Mouse (Mus musculus): Measurements from ENCODE around the gene Ocm.
"Not testable (repeated sequence)": the region's sequence is repeated elsewhere in the genome, so short reads cannot be mapped to it uniquely, and the experiment has no call there.

Ocm gene

GRCm38 (mm10) chr5:144026620-144027263 is at the start of gene Ocm:
Gene Ocm (minus strand): TSS chr5:144026670.
- no peak for DNase-seq (ENCODE audit: low spot score)

- no peak for DNase-seq (ENCODE audit: low spot score)
Measured at GRCm38 (mm10) chr5:144071249-144071648, 44.8 kb upstream of the Ocm start.

GRCm38 (mm10) chr5:144070064-144070463 is 43.6 kb upstream of the Ocm start:
- no peak for DNase-seq (ENCODE audit: low spot score)

GRCm38 (mm10) chr5:144066036-144066435 is 39.6 kb upstream of the Ocm start:
- no peak for DNase-seq (ENCODE audit: low spot score)

GRCm38 (mm10) chr5:144064093-144064492 is 37.6 kb upstream of the Ocm start:
- DNase-seq (ENCODE audit: low spot score): no peak

GRCm38 (mm10) chr5:144054340-144054739 is 27.9 kb upstream of the Ocm start:
- DNase-seq (ENCODE audit: low spot score): no peak

GRCm38 (mm10) chr5:144053450-144053849 is 27.0 kb upstream of the Ocm start:
- no peak for DNase-seq (ENCODE audit: low spot score)

- no peak for DNase-seq (ENCODE audit: low spot score)
Measured at GRCm38 (mm10) chr5:144051268-144051667, 24.8 kb upstream of the Ocm start.

- DNase-seq (ENCODE audit: low spot score): no peak
Measured at GRCm38 (mm10) chr5:144049881-144050280, 23.4 kb upstream of the Ocm start.

GRCm38 (mm10) chr5:144047324-144047723 is 20.9 kb upstream of the Ocm start:
- no peak for DNase-seq (ENCODE audit: low spot score)

- no peak for DNase-seq (ENCODE audit: low spot score)
Measured at GRCm38 (mm10) chr5:144043166-144043565, 16.7 kb upstream of the Ocm start.

- peak; percentile 89 for DNase-seq (ENCODE audit: low spot score)
Measured at GRCm38 (mm10) chr5:144040720-144041364, 14.4 kb upstream of the Ocm start.

- no peak for DNase-seq (ENCODE audit: low spot score)
Measured at GRCm38 (mm10) chr5:144039886-144040285, 13.4 kb upstream of the Ocm start.

GRCm38 (mm10) chr5:144039156-144039675 is 12.7 kb upstream of the Ocm start:
- no peak for DNase-seq (ENCODE audit: low spot score)

- no peak for DNase-seq (ENCODE audit: low spot score)
Measured at GRCm38 (mm10) chr5:144036952-144037351, 10.5 kb upstream of the Ocm start.

- no peak for DNase-seq (ENCODE audit: low spot score)
Measured at GRCm38 (mm10) chr5:144034567-144034966, 8.1 kb upstream of the Ocm start.

- no peak for DNase-seq (ENCODE audit: low spot score)
Measured at GRCm38 (mm10) chr5:144032491-144032890, 6.0 kb upstream of the Ocm start.

GRCm38 (mm10) chr5:144015845-144016244 is 10.6 kb downstream of the Ocm start:
- DNase-seq (ENCODE audit: low spot score): no peak

- DNase-seq (ENCODE audit: low spot score): no peak
Measured at GRCm38 (mm10) chr5:144015312-144015650, 11.2 kb downstream of the Ocm start.

GRCm38 (mm10) chr5:144014551-144015311 is 11.7 kb downstream of the Ocm start, which contains the start of gene Ccz1:
Gene Ccz1 (minus strand): TSS chr5:144014877.
- peak; percentile 93 for DNase-seq (ENCODE audit: low spot score)

- not testable (repeated sequence) for DNase-seq (ENCODE audit: low spot score)
Measured at GRCm38 (mm10) chr5:144013366-144014134, 12.9 kb downstream of the Ocm start.

Measured in embryo, embryonic 10.5 days (tissue).